Mouse (Mus musculus): ENCODE measurements around the gene Slc31a2.

DNA sequence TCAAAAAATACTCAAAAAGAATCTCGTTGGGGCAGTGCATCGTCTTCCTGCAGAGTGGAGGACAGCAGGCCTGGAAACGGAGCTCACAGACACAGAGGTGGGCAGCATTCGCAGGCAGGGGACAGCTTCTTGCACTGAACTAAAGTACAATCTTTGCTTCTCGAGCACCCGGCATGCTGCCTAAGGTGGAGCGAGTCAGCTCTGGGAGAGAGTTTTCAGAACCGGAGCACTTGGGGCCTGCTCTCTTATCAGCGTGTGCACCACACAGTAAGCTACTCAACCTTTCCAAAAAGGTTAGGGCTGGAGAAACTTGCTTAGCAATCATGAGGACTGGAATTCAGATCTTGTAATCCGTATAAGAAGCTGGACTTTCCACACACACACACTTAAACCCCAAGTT is 14.3 kb downstream of the Slc31a2 start:
- TF ChIP-seq CTCF (IDR thresholded peaks at IDR 0.05; ENCODE audit: extremely low read depth, insufficient read depth, insufficient read length, insufficient replicate concordance) (no peak), POLR2A (IDR thresholded peaks at IDR 0.05; ENCODE audit: low read depth, low read length) (no peak)

All from spleen, adult 2 months (tissue).